Mouse (Mus musculus) spleen, postnatal 36 days (tissue): ENCODE measurements around the gene Gstz1.
"Not testable (repeated sequence)": the region's sequence is repeated elsewhere in the genome, so short reads cannot be mapped to it uniquely, and the experiment has no call there.

Source experiments
- DNase-seq, 2 experiments: peaks; one replicate each; pipeline ENCODE4 v3.0.0; 2022; ENCODE audit warnings: low spot score in 2 of 2, mixed read lengths in 1 of 2

Gstz1 gene

GRCm38 (mm10) chr12:87146966-87147365, at the start of gene Gstz1:
Gene Gstz1 (plus strand): TSS chr12:87147165.
- peak; percentile 89 to 90 for DNase-seq

- DNase-seq = no peak
Measured at GRCm38 (mm10) chr12:87100331-87100730, 46.6 kb upstream of the Gstz1 start.

- no peak for DNase-seq
Measured at GRCm38 (mm10) chr12:87102165-87102631, 44.8 kb upstream of the Gstz1 start, which contains the start of gene Ngb. Gene Ngb (minus strand): TSS chr12:87102539.

GRCm38 (mm10) chr12:87103471-87103870, 43.5 kb upstream of the Gstz1 start:
- DNase-seq = no peak

- no peak for DNase-seq
Measured at GRCm38 (mm10) chr12:87104796-87105195, 42.2 kb upstream of the Gstz1 start.

- no peak for DNase-seq
Measured at GRCm38 (mm10) chr12:87107357-87107977, 39.5 kb upstream of the Gstz1 start.

- no peak for DNase-seq
Measured at GRCm38 (mm10) chr12:87121918-87122589, 24.9 kb upstream of the Gstz1 start.

GRCm38 (mm10) chr12:87127256-87127655, 19.7 kb upstream of the Gstz1 start:
- no peak for DNase-seq

- DNase-seq = no peak
Measured at GRCm38 (mm10) chr12:87130224-87130623, 16.7 kb upstream of the Gstz1 start.

- DNase-seq = no peak
Measured at GRCm38 (mm10) chr12:87131181-87131580, 15.8 kb upstream of the Gstz1 start.

- peak; percentile 23 to 25 for DNase-seq
Measured at GRCm38 (mm10) chr12:87131619-87132018, 15.3 kb upstream of the Gstz1 start.

- DNase-seq = no peak
Measured at GRCm38 (mm10) chr12:87132210-87132609, 14.8 kb upstream of the Gstz1 start.

- no peak for DNase-seq
Measured at GRCm38 (mm10) chr12:87132784-87133183, 14.2 kb upstream of the Gstz1 start.

GRCm38 (mm10) chr12:87137439-87138341, 9.3 kb upstream of the Gstz1 start:
- DNase-seq = no peak

GRCm38 (mm10) chr12:87138342-87138701, 8.6 kb upstream of the Gstz1 start:
- DNase-seq = no peak

- DNase-seq = no peak
Measured at GRCm38 (mm10) chr12:87138768-87139167, 8.2 kb upstream of the Gstz1 start.

GRCm38 (mm10) chr12:87142156-87142555, 4.8 kb upstream of the Gstz1 start:
- DNase-seq = no peak

- DNase-seq = peak; percentile 94
Measured at GRCm38 (mm10) chr12:87147395-87148089, 577 bp downstream of the Gstz1 start, which contains the start of gene Pomt2. Gene Pomt2 (minus strand): TSS chr12:87147968.

GRCm38 (mm10) chr12:87148136-87148535, 1.2 kb downstream of the Gstz1 start:
- DNase-seq = no peak

- DNase-seq = no peak
Measured at GRCm38 (mm10) chr12:87149471-87149870, 2.5 kb downstream of the Gstz1 start.

GRCm38 (mm10) chr12:87154448-87154847, 7.5 kb downstream of the Gstz1 start:
- DNase-seq = not testable (repeated sequence)

GRCm38 (mm10) chr12:87157361-87157760, 10.4 kb downstream of the Gstz1 start:
- DNase-seq = no peak
